Mouse (Mus musculus) cerebellum, adult 2 months (tissue): ENCODE results near the gene Inpp4b.

Experiments used
- CTCF ChIP-seq: fragments of 200-500 bp; IDR thresholded peaks from 2 replicates; pipeline ENCODE4 v1.5.1; 2011; ENCODE audit warnings: low read depth, mild to moderate bottlenecking, control low read depth, low read length, moderate library complexity, borderline replicate concordance; ENCODE audit not compliant: insufficient read depth
- POLR2A ChIP-seq: fragments of 200-500 bp; IDR thresholded peaks from 2 replicates; pipeline ENCODE4 v1.6.1; 2011; ENCODE audit warnings: low read length, control low read depth, borderline replicate concordance; ENCODE audit not compliant: insufficient read depth

DNA sequence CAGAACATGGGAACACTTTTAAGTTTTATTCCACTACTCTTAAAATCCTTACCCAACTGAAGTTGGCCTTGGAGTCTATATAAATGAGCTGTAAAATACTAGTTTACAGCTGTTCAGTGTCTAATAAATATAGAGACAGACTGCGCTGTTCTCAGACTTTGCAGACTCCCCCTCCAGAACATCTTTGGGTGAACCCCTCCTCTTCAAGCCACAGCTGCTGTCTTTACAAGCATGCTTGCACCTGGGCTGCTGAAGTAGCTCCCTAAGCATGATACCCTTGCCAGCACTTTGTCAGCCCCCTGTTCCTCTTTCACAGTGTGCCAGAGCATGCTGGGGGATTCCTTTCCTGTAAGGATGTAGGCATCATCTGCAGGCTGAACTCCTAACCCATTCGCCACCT lies 272.2 kb downstream of the Inpp4b start:
- TF ChIP-seq CTCF = no peak
- no peak for TF ChIP-seq POLR2A
